Mouse (Mus musculus): ENCODE results near the gene Lca5. TPM values are rescaled to one million over a fixed set of nuclear protein-coding genes. Genes with fewer than 3 reads are reported as not detected.

The Lca5 gene
- polyA plus RNA-seq, 1 experiment, result 0.43 TPM

DNA sequence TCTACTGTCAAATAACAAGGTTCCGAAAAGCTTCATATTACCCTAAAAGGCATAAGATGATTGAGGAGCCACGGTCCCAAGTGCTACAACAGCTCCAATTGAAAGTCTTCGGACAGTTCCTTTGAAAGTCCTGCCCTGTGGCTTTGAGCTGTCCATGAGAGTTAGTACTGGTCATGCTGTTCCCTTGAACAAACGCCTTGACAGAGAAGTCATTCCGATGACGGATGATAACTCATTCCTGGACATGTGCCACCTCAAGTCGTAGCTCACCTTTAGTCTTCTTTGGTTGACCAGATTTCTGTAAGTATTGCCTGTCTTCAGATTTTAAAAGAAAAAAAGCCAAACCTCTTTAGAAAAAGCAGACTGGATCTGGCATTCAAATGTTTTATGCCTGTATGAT, 87.6 kb downstream of the Lca5 start:
- Histone ChIP-seq H3K4me3 (ENCODE audit: extremely low read depth, insufficient read depth, insufficient read length) (no peak overlapping the region), H3K36me3 (ENCODE audit: control insufficient read depth, insufficient read depth, low read length) (no peaks in the 10 kb centered on the region), H3K4me1 (ENCODE audit: control insufficient read depth, insufficient read depth, insufficient read length) (no peaks in the 10 kb centered on the region), H3K27me3 (ENCODE audit: control insufficient read depth, insufficient read depth, low read length) (no peaks in the 10 kb centered on the region), H3K27ac (ENCODE audit: insufficient read depth, low read length) (no peak overlapping the region)
- 92% methylated on average over 7 of the region's 7 CpGs for WGBS
- DNase-seq (ENCODE audit: low read depth in 1 of 2, low spot score in 2 of 2), result no peak
- TF ChIP-seq POLR2A (IDR thresholded peaks at IDR 0.05; ENCODE audit: low read depth, low read length) (no peak), CTCF (IDR thresholded peaks at IDR 0.05; ENCODE audit: extremely low read depth, insufficient read depth, insufficient read length, insufficient replicate concordance) (no peak)

DNA sequence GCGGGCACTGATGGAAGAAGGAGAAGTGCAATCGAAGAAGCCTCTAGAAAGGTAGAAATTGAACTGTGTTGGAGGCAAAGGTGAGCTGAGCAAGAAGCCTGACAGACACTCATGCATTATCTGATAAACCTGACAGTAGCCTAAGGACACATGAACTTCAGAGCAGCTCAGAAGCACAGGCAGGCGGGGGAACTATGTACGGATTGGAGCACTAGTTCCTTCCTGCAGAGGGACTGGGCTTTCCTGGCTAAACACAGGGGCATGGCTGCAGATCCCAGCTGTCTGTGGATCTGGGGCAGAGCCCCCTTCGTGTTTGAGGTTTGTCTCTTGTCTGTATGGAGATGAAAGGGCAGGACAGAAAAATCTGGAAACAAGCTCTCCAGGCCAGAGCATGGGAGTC, 89.8 kb downstream of the Lca5 start:
- H3K4me3 ChIP-seq (ENCODE audit: extremely low read depth, insufficient read depth, insufficient read length), result no peak overlapping the region
- H3K27me3 ChIP-seq (ENCODE audit: control insufficient read depth, insufficient read depth, low read length), result no peaks in the 10 kb centered on the region
- no peak for DNase-seq (ENCODE audit: low read depth in 1 of 2, low spot score in 2 of 2)
- H3K27ac ChIP-seq (ENCODE audit: insufficient read depth, low read length), result no peak overlapping the region
- no peak for TF ChIP-seq CTCF (IDR thresholded peaks at IDR 0.05; ENCODE audit: extremely low read depth, insufficient read depth, insufficient read length, insufficient replicate concordance)
- no peaks in the 10 kb centered on the region for H3K4me1 ChIP-seq (ENCODE audit: control insufficient read depth, insufficient read depth, insufficient read length)
- WGBS, result 74% methylated on average over 5 of the region's 5 CpGs
- no peaks in the 10 kb centered on the region for H3K36me3 ChIP-seq (ENCODE audit: control insufficient read depth, insufficient read depth, low read length)

DNA sequence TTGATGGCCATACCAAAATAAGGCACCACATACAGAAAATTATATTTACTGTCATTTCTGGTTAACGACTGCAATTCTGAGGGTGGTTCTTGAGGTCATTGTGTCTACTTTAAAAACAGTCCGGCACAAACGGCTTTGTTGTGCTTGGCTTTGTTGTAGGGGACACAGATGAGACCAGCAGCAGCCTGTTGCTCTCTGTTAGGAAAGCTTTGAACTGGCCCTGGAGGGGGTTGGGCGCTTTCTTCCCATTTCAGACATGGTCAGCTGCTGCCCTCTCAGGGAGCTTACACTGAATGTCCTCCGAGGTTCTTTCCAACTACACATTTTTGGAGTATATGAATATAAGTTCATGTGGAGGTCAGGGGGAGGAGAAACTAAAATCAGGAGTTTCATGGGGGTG, 90.3 kb downstream of the Lca5 start:
- Histone ChIP-seq H3K4me1 (ENCODE audit: control insufficient read depth, insufficient read depth, insufficient read length) (no peaks in the 10 kb centered on the region), H3K27me3 (ENCODE audit: control insufficient read depth, insufficient read depth, low read length) (no peaks in the 10 kb centered on the region), H3K4me3 (ENCODE audit: extremely low read depth, insufficient read depth, insufficient read length) (no peak overlapping the region), H3K27ac (ENCODE audit: insufficient read depth, low read length) (no peak overlapping the region), H3K36me3 (ENCODE audit: control insufficient read depth, insufficient read depth, low read length) (no peaks in the 10 kb centered on the region)
- WGBS, result 63% methylated on average over 5 of the region's 5 CpGs
- TF ChIP-seq POLR2A (IDR thresholded peaks at IDR 0.05; ENCODE audit: low read depth, low read length) (no peak), CTCF (IDR thresholded peaks at IDR 0.05; ENCODE audit: extremely low read depth, insufficient read depth, insufficient read length, insufficient replicate concordance) (no peak)
- DNase-seq (ENCODE audit: low read depth in 1 of 2, low spot score in 2 of 2), result no peak

DNA sequence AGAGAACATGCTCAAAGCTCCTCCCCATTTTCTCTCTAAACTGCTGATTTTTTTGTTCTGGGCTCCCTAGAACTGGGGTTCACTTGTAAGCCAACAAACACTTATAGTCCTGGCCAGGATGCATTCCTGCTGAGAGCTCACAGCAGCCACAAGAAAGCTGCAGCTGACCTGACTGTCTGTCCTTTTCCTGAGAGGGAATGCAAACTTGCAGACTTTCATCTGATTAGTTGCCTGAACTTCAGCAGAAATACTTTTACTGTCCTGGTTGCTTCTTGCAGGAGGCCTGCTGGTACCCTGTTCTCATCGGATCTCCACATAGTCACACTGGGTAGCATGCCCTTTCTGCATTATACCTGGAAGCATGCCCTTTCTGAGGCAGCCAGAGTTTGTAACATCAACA, 91.0 kb downstream of the Lca5 start:
- Histone ChIP-seq H3K4me3 (ENCODE audit: extremely low read depth, insufficient read depth, insufficient read length) (no peak overlapping the region), H3K27ac (ENCODE audit: insufficient read depth, low read length) (no peak overlapping the region), H3K36me3 (ENCODE audit: control insufficient read depth, insufficient read depth, low read length) (no peaks in the 10 kb centered on the region), H3K27me3 (ENCODE audit: control insufficient read depth, insufficient read depth, low read length) (no peaks in the 10 kb centered on the region), H3K4me1 (ENCODE audit: control insufficient read depth, insufficient read depth, insufficient read length) (no peaks in the 10 kb centered on the region)
- DNase-seq (ENCODE audit: low read depth in 1 of 2, low spot score in 2 of 2), result no peak
- WGBS, result 51% methylated on average over 1 of the region's 1 CpGs
- TF ChIP-seq CTCF (IDR thresholded peaks at IDR 0.05; ENCODE audit: extremely low read depth, insufficient read depth, insufficient read length, insufficient replicate concordance), result no peak
- TF ChIP-seq POLR2A (IDR thresholded peaks at IDR 0.05; ENCODE audit: low read depth, low read length), result no peak

DNA sequence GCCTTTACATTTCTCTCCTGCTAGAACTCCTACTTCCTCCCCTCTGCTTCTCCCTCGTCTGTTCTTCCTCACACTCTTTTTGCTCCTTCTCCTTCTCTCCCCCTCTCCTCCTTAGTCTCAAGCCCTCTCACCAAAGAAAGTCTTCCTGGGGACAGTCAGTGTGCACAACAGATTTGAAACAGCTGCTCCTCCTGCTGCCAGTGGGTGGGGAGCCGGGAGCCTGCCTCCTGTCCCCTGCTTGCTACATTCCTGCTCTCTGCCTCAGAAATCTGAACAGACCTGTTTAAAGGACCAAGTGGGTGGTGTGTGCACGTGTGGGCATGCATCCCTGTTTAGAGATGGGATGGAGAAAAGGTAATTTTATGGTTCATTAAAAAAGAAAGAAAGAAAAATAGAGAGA, 91.4 kb downstream of the Lca5 start:
- H3K4me1 ChIP-seq (ENCODE audit: control insufficient read depth, insufficient read depth, insufficient read length), result no peaks in the 10 kb centered on the region
- H3K36me3 ChIP-seq (ENCODE audit: control insufficient read depth, insufficient read depth, low read length), result no peaks in the 10 kb centered on the region
- no peak for DNase-seq (ENCODE audit: low read depth in 1 of 2, low spot score in 2 of 2)
- H3K27ac ChIP-seq (ENCODE audit: insufficient read depth, low read length), result no peak overlapping the region
- H3K4me3 ChIP-seq (ENCODE audit: extremely low read depth, insufficient read depth, insufficient read length), result no peak overlapping the region
- H3K27me3 ChIP-seq (ENCODE audit: control insufficient read depth, insufficient read depth, low read length), result no peaks in the 10 kb centered on the region
- 51% methylated on average over 3 of the region's 3 CpGs for WGBS
- TF ChIP-seq CTCF (IDR thresholded peaks at IDR 0.05; ENCODE audit: extremely low read depth, insufficient read depth, insufficient read length, insufficient replicate concordance) (no peak), POLR2A (IDR thresholded peaks at IDR 0.05; ENCODE audit: low read depth, low read length) (no peak)

DNA sequence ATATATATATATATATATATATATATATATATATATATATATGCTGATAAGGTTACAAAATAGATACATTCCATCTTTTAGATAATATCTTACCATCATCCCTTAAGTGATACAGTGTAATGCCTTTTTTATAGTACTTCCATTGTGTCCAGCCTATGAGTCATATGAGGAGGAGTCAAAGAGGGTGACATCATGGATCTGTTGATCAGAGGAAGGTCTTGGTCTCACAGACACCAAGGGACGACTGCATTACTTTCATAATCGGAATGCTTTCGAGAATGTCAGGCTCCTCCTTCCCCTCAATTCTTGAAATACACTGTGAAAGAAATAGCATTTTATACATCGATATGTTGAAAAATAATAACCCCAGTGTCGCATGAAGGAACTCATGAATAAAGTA, 93.4 kb downstream of the Lca5 start:
- 92% methylated on average over 5 of the region's 5 CpGs for WGBS
- DNase-seq (ENCODE audit: low read depth in 1 of 2, low spot score in 2 of 2), result no peak
- Histone ChIP-seq H3K4me1 (ENCODE audit: control insufficient read depth, insufficient read depth, insufficient read length) (no peaks in the 10 kb centered on the region), H3K4me3 (ENCODE audit: extremely low read depth, insufficient read depth, insufficient read length) (no peak overlapping the region), H3K27me3 (ENCODE audit: control insufficient read depth, insufficient read depth, low read length) (no peaks in the 10 kb centered on the region), H3K27ac (ENCODE audit: insufficient read depth, low read length) (no peak overlapping the region), H3K36me3 (ENCODE audit: control insufficient read depth, insufficient read depth, low read length) (no peaks in the 10 kb centered on the region)
- TF ChIP-seq POLR2A (IDR thresholded peaks at IDR 0.05; ENCODE audit: low read depth, low read length), result no peak

DNA sequence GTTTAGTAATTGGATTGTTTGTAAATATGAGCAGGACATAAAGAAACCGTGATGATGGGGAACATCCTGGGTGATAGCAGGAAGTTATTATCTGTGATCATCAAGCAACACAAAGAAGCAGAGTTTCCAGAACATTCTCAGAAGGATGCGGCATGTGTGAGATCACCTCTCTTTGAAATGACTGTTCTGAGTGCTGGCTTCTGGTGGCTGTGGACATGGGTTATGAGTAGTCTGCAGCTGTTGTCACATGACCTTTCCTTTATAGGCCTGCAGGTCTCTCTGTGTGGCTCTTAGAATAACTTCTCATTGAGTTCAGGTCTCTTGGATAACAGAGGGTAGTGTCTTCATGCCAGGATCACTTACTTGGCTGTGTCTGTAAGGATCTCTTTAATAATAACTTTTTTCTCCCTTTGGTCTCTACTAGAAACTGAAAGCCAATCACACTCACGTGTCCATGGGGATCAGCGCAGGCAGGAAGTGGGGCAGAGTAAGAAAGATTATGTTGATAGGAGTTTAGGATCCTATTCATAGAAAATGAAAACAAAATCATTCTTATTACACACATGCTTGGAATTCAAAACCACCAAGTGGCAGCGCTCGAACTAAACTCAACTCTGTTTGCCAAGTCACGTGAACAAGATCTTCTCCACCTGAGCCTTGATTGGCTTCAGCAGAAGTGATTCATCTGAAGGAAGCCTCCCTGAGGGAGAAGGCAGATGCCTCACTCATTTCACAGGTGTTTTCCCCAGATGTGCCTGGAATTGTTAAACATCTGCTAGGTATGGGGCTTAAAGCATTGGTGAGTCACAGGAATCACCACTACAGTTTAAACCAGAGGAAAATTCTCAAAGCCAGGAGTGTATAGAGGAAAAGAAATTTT, 98.2 kb downstream of the Lca5 start:
- no peak for TF ChIP-seq CTCF (IDR thresholded peaks at IDR 0.05; ENCODE audit: extremely low read depth, insufficient read depth, insufficient read length, insufficient replicate concordance)
- TF ChIP-seq POLR2A (IDR thresholded peaks at IDR 0.05; ENCODE audit: low read depth, low read length), result no peak
- Histone ChIP-seq H3K36me3 (ENCODE audit: control insufficient read depth, insufficient read depth, low read length) (no peaks in the 10 kb centered on the region), H3K27ac (ENCODE audit: insufficient read depth, low read length) (no peak overlapping the region), H3K4me3 (ENCODE audit: extremely low read depth, insufficient read depth, insufficient read length) (no peak overlapping the region), H3K27me3 (ENCODE audit: control insufficient read depth, insufficient read depth, low read length) (no peaks in the 10 kb centered on the region), H3K4me1 (ENCODE audit: control insufficient read depth, insufficient read depth, insufficient read length) (no peaks in the 10 kb centered on the region)
- DNase-seq (ENCODE audit: low read depth in 1 of 2, low spot score in 2 of 2), result no peak
- 64% methylated on average over 7 of the region's 7 CpGs for WGBS

Other genes with a start within 250 kb of the Lca5 start
- 2.8 TPM in 2 replicates for gene Sh3bgrl2, start 107.2 kb upstream of the Lca5 start, polyA plus RNA-seq (2012; rRNA removed)